Mouse (Mus musculus): ENCODE results near the gene Gm10282.

- TF ChIP-seq MAFK (IDR thresholded peaks at IDR 0.05; ENCODE audit: borderline replicate concordance, low read depth, low read length) (no peak), ZC3H11A (IDR thresholded peaks at IDR 0.05; ENCODE audit: low read depth, low read length) (no peak), MAZ (IDR thresholded peaks at IDR 0.05; ENCODE audit: low read depth, low read length) (no peak), CTCF (IDR thresholded peaks at IDR 0.05 in 2 of 3, conservative IDR thresholded peaks at IDR 0.05 in 1 of 3; ENCODE audit: control insufficient read depth in 1 of 3, insufficient read depth in 1 of 3, low read depth in 2 of 3, low read length in 3 of 3, poor library complexity in 1 of 3, severe bottlenecking in 1 of 3) (no peak), SIN3A (IDR thresholded peaks at IDR 0.05; ENCODE audit: low read length) (no peak)
Measured at GRCm38 (mm10) chr8:72266671-72267070, 38.4 kb downstream of the Gm10282 start.
